Mouse (Mus musculus) central nervous system, embryonic 14 days (tissue): ENCODE measurements around the gene Gm42791. TPM values are rescaled to one million over a fixed set of nuclear protein-coding genes. Genes with fewer than 3 reads are reported as not detected.

Source experiments
- polyA plus RNA-seq: library from polyadenylated mRNA; depleted of rRNA; stranded (reverse); fragments of >200 nt; gene quantifications from 2 replicates; pipeline ENCODE4 v1.2.3, GENCODE M21; 2012; rRNA removed

Gene Gm42791
- not detected in 2 replicates for polyA plus RNA-seq

DNA sequence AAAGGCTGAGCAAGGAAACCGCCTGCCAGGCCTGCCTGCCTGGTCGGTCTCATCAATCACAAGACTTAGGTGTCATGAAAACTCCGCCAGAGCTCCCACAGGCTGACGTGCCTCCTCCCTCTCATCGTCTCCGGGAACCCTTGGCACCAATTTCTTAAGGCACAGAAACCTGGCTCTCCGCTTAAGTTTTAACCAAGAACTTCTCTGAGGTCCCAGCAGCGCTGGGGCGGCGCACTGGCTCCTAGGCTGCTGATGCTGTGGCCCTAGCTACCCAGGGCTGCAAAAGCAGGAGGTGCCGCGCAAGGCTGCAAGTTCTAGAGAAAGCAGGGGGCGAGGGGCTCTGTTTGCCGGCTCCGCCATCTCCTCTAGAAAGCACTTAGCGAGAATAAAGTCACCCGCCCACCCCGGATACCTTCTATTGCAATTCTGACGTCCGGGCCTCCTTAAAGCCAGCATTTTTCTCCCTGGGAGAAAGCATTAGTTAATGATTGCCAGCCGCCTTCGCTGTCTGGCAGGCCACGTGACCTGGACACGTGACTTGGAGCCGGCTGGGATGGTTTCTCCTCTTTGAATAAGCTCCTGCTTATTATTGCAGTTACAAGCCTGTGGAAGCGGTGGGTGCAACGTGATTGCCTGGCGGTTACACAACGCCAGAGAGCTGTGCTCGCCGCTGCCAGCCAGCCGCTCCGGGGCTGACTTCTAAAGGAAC lies at the start of gene Gm42791:
TSS of gene Gm42791 (minus strand) at position 442 of the 709 bp plus-strand sequence.

DNA sequence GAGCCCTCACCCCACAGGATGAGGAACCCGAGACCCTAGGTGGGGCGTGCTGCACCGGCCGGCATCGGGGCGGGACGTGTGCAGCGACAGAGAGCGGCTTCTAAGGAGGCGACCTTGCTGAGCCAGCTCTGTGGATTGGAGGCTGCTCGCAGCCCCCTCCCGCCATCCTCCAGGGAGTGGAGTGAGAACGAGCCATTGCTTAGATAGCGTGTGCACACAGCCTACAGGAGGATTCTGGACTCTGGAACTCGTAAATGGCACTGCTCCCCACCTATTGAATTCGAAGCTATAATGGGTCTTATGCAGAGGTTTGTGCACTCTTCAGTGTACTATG lies 65.9 kb downstream of the Gm42791 start, which contains the start of gene Katnal1:
TSS of gene Katnal1 (minus strand) at position 205 of the 334 bp plus-strand sequence.

Other genes starting within 250 kb of the Gm42791 start
- gene Katnal1, start 65.8 kb downstream of the Gm42791 start, polyA plus RNA-seq, result 22.0 and 23.9 TPM in 2 replicates
- gene Uspl1, start 189.2 kb upstream of the Gm42791 start, polyA plus RNA-seq, result 32.6 and 33.0 TPM in 2 replicates
- 529 and 626 TPM in 2 replicates for gene Hmgb1, start 189.3 kb upstream of the Gm42791 start, polyA plus RNA-seq